Mouse (Mus musculus) C2C12 (cell line): ENCODE data around the gene Hecw2. TPM values are rescaled to one million over a fixed set of nuclear protein-coding genes. Genes with fewer than 3 reads are reported as not detected.

Experiments used
- H3K27me3 ChIP-seq: one replicate; pipeline ENCODE4 v1.6.1; 2011; ENCODE audit not compliant: control insufficient read depth, insufficient read depth, insufficient read length
- H3K36me3 ChIP-seq: one replicate; pipeline ENCODE4 v1.6.1; 2011; ENCODE audit not compliant: control insufficient read depth, insufficient read depth
- H3K4me3 ChIP-seq: one replicate; pipeline ENCODE4 v1.5.1; 2011; ENCODE audit warnings: mild to moderate bottlenecking, control low read depth; ENCODE audit not compliant: poor library complexity, insufficient read depth, severe bottlenecking
- H3K79me2 ChIP-seq: one replicate; pipeline ENCODE4 v1.6.1; 2011; ENCODE audit not compliant: control insufficient read depth, insufficient read depth
- H3K79me3 ChIP-seq: one replicate; pipeline ENCODE4 v1.6.1; 2011; ENCODE audit warnings: low read depth, control low read depth
- H3ac ChIP-seq: one replicate; pipeline ENCODE3; 2011; ENCODE audit warnings: low read depth; ENCODE audit not compliant: control insufficient read depth, insufficient read length
- CEBPB ChIP-seq: IDR thresholded peaks from one replicate; pipeline ENCODE4 v1.6.1; 2011; ENCODE audit warnings: low read depth, mild to moderate bottlenecking, control low read depth, moderate library complexity
- CTCF ChIP-seq: IDR thresholded peaks from one replicate; pipeline ENCODE4 v1.5.1; 2011; ENCODE audit not compliant: control insufficient read depth, insufficient read depth, insufficient read length
- FOSL1 ChIP-seq: IDR thresholded peaks from one replicate; pipeline ENCODE4 v1.8.0; 2011; ENCODE audit warnings: mild to moderate bottlenecking, low read length; ENCODE audit not compliant: poor library complexity, insufficient read depth, severe bottlenecking
- MAX ChIP-seq: IDR thresholded peaks from one replicate; pipeline ENCODE4 v1.6.1; 2011; ENCODE audit warnings: mild to moderate bottlenecking, control low read depth
- MYOD1 ChIP-seq: IDR thresholded peaks from one replicate; pipeline ENCODE4 v1.6.1; 2011; ENCODE audit warnings: low read depth; ENCODE audit not compliant: control insufficient read depth, insufficient read length
- MYOG ChIP-seq: IDR thresholded peaks from one replicate; pipeline ENCODE4 v1.6.1; 2011; ENCODE audit not compliant: control insufficient read depth, insufficient read length; ENCODE audit errors: extremely low read depth
- USF1 ChIP-seq: IDR thresholded peaks from one replicate; pipeline ENCODE4 v1.6.1; 2011; ENCODE audit warnings: low read depth, mild to moderate bottlenecking, control low read depth, moderate library complexity
- polyA plus RNA-seq: library from polyadenylated mRNA; unstranded; fragments of >200 nt; fragmentation: generic; extraction: Trizol; gene quantifications from one replicate; pipeline ENCODE4 v1.2.1, GENCODE M21; 2012; ENCODE audit warnings: missing spikeins

The Hecw2 gene
- polyA plus RNA-seq, 1 experiment: 1.2 TPM

- no peaks in the 10 kb centered on the region for H3K36me3 ChIP-seq
- no peak overlapping the region for H3K4me3 ChIP-seq
- H3ac ChIP-seq: no peak overlapping the region
- no peaks in the 10 kb centered on the region for H3K27me3 ChIP-seq
- peaks cover 59% of the 10 kb centered on the region for H3K79me3 ChIP-seq
- no peak for TF ChIP-seq USF1
- TF ChIP-seq FOSL1: no peak
- no peak for TF ChIP-seq CTCF
- H3K79me2 ChIP-seq: peaks cover 69% of the 10 kb centered on the region
These were observed 412.0 kb downstream of the Hecw2 start for GRCm38 (mm10) chr1:53782956-53783355.

DNA sequence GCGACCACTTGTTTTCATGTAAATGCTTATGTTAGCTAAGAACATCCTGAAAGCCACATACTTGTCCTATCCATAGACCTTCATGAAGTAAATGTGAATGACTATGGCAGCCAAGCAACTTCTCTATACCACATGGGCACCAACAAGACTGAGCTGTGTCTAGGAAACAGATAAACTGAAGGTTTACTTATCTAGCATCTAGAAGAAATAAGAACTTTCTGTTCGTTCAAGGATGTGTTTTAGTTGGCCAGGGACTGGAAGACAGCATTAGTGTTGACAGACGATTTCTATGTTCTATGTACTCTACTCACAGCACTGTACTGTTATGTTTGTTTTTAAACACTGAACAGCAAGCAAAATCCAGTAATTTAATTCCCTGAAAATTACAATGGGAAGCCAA is 412.9 kb downstream of the Hecw2 start:
- Histone ChIP-seq H3K79me2 (peaks cover 78% of the 10 kb centered on the region), H3K4me3 (no peak overlapping the region), H3K36me3 (no peaks in the 10 kb centered on the region), H3ac (no peak overlapping the region), H3K79me3 (peaks cover 65% of the 10 kb centered on the region), H3K27me3 (no peaks in the 10 kb centered on the region)
- TF ChIP-seq MYOG (no peak), MAX (no peak), USF1 (no peak), CEBPB (no peak), MYOD1 (no peak), FOSL1 (no peak), CTCF (no peak)

DNA sequence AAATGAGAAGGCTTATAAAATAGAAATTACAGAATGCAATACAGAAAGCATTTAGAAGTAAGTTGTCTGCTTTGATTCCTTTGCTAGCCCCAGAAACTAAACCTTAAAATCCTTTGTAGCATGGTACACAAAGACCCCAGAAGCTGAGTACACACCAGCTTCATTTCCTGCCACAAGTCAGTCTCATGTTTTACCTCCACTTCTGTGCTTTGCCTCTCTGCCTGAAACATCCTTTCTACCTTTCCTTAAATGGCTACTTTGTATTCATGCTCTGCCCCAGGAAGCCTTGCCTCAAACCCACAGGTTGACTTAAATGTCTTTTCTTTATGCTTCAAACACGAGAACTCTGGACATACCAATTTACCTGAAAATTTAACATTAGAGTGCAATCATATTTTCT is 413.7 kb downstream of the Hecw2 start:
- peaks cover 85% of the 10 kb centered on the region for H3K79me2 ChIP-seq
- no peaks in the 10 kb centered on the region for H3K27me3 ChIP-seq
- no peak overlapping the region for H3ac ChIP-seq
- peaks cover 71% of the 10 kb centered on the region for H3K79me3 ChIP-seq
- H3K4me3 ChIP-seq: no peak overlapping the region
- H3K36me3 ChIP-seq: no peaks in the 10 kb centered on the region
- TF ChIP-seq MYOD1 (no peak), MAX (no peak), USF1 (no peak), MYOG (no peak), CEBPB (no peak), CTCF (no peak), FOSL1 (no peak)

- TF ChIP-seq MYOG (no peak), FOSL1 (no peak), CTCF (no peak), MYOD1 (no peak), CEBPB (no peak), MAX (no peak), USF1 (no peak)
- Histone ChIP-seq H3K4me3 (no peak overlapping the region), H3K79me3 (peaks cover 68% of the 10 kb centered on the region), H3K36me3 (peaks cover 4% of the 10 kb centered on the region), H3K79me2 (peaks cover 98% of the 10 kb centered on the region), H3K27me3 (no peaks in the 10 kb centered on the region), H3ac (no peak overlapping the region)
These were observed 418.6 kb downstream of the Hecw2 start for GRCm38 (mm10) chr1:53776176-53776905.

DNA sequence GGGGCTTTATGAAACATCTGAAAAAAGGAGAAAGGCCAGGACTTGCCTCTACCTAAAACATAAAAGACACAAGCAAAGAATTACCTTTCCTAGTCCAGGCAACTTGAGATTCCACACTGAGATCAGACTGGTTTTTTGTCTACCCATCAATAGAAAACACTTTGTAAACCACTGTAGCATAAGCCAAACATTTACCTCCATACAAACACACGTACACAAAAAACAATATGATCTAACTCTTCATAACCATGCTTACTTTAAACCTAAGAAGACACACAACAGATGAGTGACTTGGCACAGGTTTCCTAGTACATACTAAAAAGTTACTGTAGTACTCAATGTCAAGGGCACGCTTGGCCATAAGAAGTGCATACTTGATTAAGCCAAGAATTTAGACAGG is 419.4 kb downstream of the Hecw2 start:
- H3K79me2 ChIP-seq: peaks cover 90% of the 10 kb centered on the region
- no peak overlapping the region for H3K4me3 ChIP-seq
- no peaks in the 10 kb centered on the region for H3K27me3 ChIP-seq
- peaks cover 11% of the 10 kb centered on the region for H3K36me3 ChIP-seq
- H3K79me3 ChIP-seq: peaks cover 61% of the 10 kb centered on the region
- H3ac ChIP-seq: no peak overlapping the region
- TF ChIP-seq CTCF: no peak
- TF ChIP-seq FOSL1: no peak
- no peak for TF ChIP-seq USF1
- no peak for TF ChIP-seq MYOG
- TF ChIP-seq MYOD1: no peak
- TF ChIP-seq MAX: no peak
- no peak for TF ChIP-seq CEBPB

- TF ChIP-seq MYOD1 (no peak), CTCF (no peak), MAX (no peak), USF1 (no peak), CEBPB (no peak), MYOG (no peak), FOSL1 (no peak)
- Histone ChIP-seq H3K27me3 (no peaks in the 10 kb centered on the region), H3K36me3 (peaks cover 11% of the 10 kb centered on the region), H3ac (no peak overlapping the region), H3K79me2 (peaks cover 84% of the 10 kb centered on the region), H3K79me3 (peaks cover 56% of the 10 kb centered on the region), H3K4me3 (no peak overlapping the region)
These were observed 419.9 kb downstream of the Hecw2 start for GRCm38 (mm10) chr1:53775036-53775435.
